Mouse (Mus musculus): ENCODE measurements around the gene Atad5. TPM values are rescaled to one million over a fixed set of nuclear protein-coding genes. Genes with fewer than 3 reads are reported as not detected.
A peak's percentile ranks its signal among the peaks of the same experiment; 100 is the strongest.

Atad5 gene
- polyA plus RNA-seq, 1 experiment: 0.58 TPM

DNA sequence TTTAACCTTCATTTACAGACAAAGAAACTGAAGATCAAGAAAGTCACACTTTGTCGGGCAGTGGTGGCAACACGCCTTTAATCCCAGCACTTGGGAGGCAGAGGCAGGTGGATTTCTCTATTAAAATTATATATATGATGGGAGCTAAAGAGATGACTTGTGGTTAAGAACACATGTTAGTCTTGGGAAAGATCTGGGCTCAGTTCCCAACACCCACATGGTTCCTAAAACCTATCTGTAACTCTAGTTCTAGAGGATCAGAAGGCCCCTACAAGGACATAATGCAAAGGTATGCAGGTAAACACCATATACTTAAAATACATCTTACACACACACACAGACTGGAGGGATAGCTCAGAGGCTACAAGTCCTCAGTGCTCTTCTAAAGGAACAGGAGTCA is 18.2 kb upstream of the Atad5 start:
- no peak overlapping the region for H3ac ChIP-seq (ENCODE audit: control insufficient read depth, insufficient read length)
- H3K36me3 ChIP-seq (ENCODE audit: control insufficient read depth, insufficient read depth): no peaks in the 10 kb centered on the region
- peaks cover 9% of the 10 kb centered on the region for H3K79me2 ChIP-seq (ENCODE audit: control insufficient read depth, insufficient read depth)
- no peaks in the 10 kb centered on the region for H3K27me3 ChIP-seq (ENCODE audit: control insufficient read depth, insufficient read depth, insufficient read length)
- no peak overlapping the region for H3K4me2 ChIP-seq (ENCODE audit: low read depth)
- TF ChIP-seq POLR2A (IDR thresholded peaks at IDR 0.05; ENCODE audit: insufficient read length, low read depth) (no peak), SRF (IDR thresholded peaks at IDR 0.05; ENCODE audit: control insufficient read depth, insufficient read length, low read depth) (no peak), E2F4 (IDR thresholded peaks at IDR 0.05; ENCODE audit: insufficient read depth) (no peak), CEBPB (IDR thresholded peaks at IDR 0.05; ENCODE audit: insufficient read depth, poor library complexity, severe bottlenecking) (no peak), REST (IDR thresholded peaks at IDR 0.05; ENCODE audit: insufficient read depth, insufficient read length) (no peak), MYOD1 (IDR thresholded peaks at IDR 0.05; ENCODE audit: control insufficient read depth in 1 of 3, insufficient read length in 2 of 3, low read depth in 2 of 3) (no peak), TCF3 (IDR thresholded peaks at IDR 0.05; ENCODE audit: insufficient read length, low read depth) (no peak), POLR2AphosphoS2 (IDR thresholded peaks at IDR 0.05; ENCODE audit: insufficient read length, low read depth) (no peak), TCF12 (IDR thresholded peaks at IDR 0.05; ENCODE audit: insufficient read depth, poor library complexity, severe bottlenecking) (no peak), USF1 (IDR thresholded peaks at IDR 0.05; ENCODE audit: low read depth) (no peak)
- H3K4me3 ChIP-seq: no peak overlapping the region

DNA sequence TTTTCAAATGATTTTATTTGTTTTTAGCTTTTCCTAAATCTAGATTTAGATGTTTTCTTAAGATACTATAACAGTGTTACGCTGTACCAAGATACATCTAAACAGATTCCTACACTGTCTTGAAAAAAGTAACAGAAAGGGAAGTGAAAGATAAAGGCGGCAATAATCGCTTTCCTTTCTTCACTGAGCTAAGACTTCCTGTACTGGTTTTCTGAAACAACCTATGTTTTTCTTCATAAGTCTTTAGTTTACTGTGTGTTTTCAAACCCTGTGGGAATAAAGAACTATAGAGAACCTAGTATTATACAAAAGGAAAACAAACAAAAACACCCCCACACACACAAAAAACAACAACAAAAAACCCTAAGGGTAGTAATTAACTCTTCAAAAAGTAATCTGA is 16.8 kb upstream of the Atad5 start:
- no peaks in the 10 kb centered on the region for H3K36me3 ChIP-seq (ENCODE audit: control insufficient read depth, insufficient read depth)
- no peak overlapping the region for H3K4me3 ChIP-seq
- H3K79me2 ChIP-seq (ENCODE audit: control insufficient read depth, insufficient read depth): peaks cover 8% of the 10 kb centered on the region
- TF ChIP-seq MYOD1 (IDR thresholded peaks at IDR 0.05; ENCODE audit: control insufficient read depth in 1 of 3, insufficient read length in 2 of 3, low read depth in 2 of 3): no peak
- TF ChIP-seq E2F4 (IDR thresholded peaks at IDR 0.05; ENCODE audit: insufficient read depth): no peak
- no peak for TF ChIP-seq TCF3 (IDR thresholded peaks at IDR 0.05; ENCODE audit: insufficient read length, low read depth)
- TF ChIP-seq CEBPB (IDR thresholded peaks at IDR 0.05; ENCODE audit: insufficient read depth, poor library complexity, severe bottlenecking): no peak
- TF ChIP-seq TCF12 (IDR thresholded peaks at IDR 0.05; ENCODE audit: insufficient read depth, poor library complexity, severe bottlenecking): no peak
- TF ChIP-seq POLR2A (IDR thresholded peaks at IDR 0.05; ENCODE audit: insufficient read length, low read depth): no peak
- TF ChIP-seq REST (IDR thresholded peaks at IDR 0.05; ENCODE audit: insufficient read depth, insufficient read length): no peak
- TF ChIP-seq POLR2AphosphoS2 (IDR thresholded peaks at IDR 0.05; ENCODE audit: insufficient read length, low read depth): no peak
- TF ChIP-seq MYOG (IDR thresholded peaks at IDR 0.05; ENCODE audit: control insufficient read depth in 1 of 3, insufficient read depth in 1 of 3, insufficient read length in 2 of 3, low read depth in 2 of 3): no peak
- no peak for TF ChIP-seq SRF (IDR thresholded peaks at IDR 0.05; ENCODE audit: control insufficient read depth, insufficient read length, low read depth)
- no peak for TF ChIP-seq MAX (IDR thresholded peaks at IDR 0.05; ENCODE audit: low read depth)
- TF ChIP-seq USF1 (IDR thresholded peaks at IDR 0.05; ENCODE audit: low read depth): no peak
- H3K4me2 ChIP-seq (ENCODE audit: low read depth): no peak overlapping the region
- H3K27me3 ChIP-seq (ENCODE audit: control insufficient read depth, insufficient read depth, insufficient read length): no peaks in the 10 kb centered on the region
- no peak overlapping the region for H3ac ChIP-seq (ENCODE audit: control insufficient read depth, insufficient read length)

DNA sequence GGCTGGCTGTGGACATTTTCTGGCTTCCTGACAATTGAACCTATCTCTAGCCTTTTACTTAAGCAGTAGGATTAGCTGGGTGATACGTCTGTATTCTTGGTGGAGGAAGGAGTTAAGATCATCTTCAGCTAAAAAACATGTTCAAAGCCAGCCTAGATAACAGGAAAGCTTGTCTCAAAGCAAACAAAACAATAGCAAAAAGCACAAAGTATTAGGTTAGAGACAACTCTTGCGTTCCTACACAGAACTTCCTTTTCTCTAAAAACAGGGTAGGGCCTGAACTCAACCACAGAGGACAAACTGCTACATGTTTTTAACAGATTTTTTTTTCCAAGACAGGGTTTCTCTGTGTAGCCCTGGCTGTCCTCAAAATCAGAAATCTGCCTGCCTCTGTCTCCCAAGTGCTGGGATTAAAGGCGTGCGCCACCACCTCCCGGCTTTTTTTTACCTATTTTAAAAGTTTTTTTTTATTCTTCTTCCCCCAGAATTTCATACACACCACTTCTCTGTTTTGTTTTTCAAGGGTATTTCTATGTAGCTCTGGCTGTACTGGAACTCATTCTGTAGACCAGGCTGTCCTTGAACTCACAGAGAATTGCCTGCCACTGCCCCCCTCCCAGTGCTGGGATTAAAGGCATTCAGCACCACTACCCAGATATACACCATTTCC is 13.5 kb upstream of the Atad5 start:
- Histone ChIP-seq H3K4me2 (ENCODE audit: low read depth) (no peak overlapping the region), H3K36me3 (ENCODE audit: control insufficient read depth, insufficient read depth) (no peaks in the 10 kb centered on the region), H3K27me3 (ENCODE audit: control insufficient read depth, insufficient read depth, insufficient read length) (no peaks in the 10 kb centered on the region), H3K4me3 (no peak overlapping the region), H3K79me2 (ENCODE audit: control insufficient read depth, insufficient read depth) (peaks cover 8% of the 10 kb centered on the region), H3ac (ENCODE audit: control insufficient read depth, insufficient read length) (no peak overlapping the region)
- no peak for TF ChIP-seq USF1 (IDR thresholded peaks at IDR 0.05; ENCODE audit: low read depth)
- TF ChIP-seq REST (IDR thresholded peaks at IDR 0.05; ENCODE audit: insufficient read depth, insufficient read length): no peak
- TF ChIP-seq TCF12 (IDR thresholded peaks at IDR 0.05; ENCODE audit: insufficient read depth, poor library complexity, severe bottlenecking): no peak

DNA sequence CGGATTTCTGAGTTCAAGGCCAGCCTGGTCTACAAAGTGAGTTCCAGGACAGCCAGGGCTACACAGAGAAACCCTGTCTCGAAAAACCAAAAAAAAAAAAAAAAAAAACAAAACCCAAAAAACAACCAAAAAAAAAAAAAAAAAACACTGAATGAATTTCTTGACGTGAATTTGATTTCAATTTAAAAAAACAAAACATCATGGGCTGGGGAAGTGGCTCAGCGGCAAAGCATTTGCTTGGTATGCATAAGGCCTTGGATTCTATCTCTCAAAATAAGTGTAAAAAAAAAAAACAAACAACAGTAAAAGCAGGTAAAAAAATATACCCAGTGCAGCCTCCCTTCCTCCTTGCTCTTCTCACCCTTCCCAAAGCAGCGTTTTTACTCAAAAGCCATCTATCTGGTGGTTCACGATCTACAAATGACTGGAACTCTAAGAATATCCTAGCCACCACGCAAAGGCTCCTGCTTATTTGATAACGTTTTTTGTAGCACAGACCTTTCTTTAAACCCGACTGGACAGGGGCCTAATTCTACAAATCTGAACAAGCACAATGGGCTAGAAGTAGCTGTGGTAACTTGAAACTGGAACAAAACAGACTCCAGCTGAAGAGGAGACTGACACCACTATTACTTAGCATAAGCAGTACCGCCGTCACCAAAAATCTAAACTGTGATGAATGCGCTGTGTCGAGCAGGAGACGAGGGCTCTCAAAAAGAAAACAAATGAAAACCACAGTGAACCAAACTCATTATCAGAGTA is 11.2 kb upstream of the Atad5 start:
- H3K4me3 ChIP-seq: no peak overlapping the region
- H3K4me2 ChIP-seq (ENCODE audit: low read depth): peak overlapping the region; percentile 59
- H3ac ChIP-seq (ENCODE audit: control insufficient read depth, insufficient read length): no peak overlapping the region
- H3K36me3 ChIP-seq (ENCODE audit: control insufficient read depth, insufficient read depth): no peaks in the 10 kb centered on the region
- H3K27me3 ChIP-seq (ENCODE audit: control insufficient read depth, insufficient read depth, insufficient read length): no peaks in the 10 kb centered on the region
- H3K79me2 ChIP-seq (ENCODE audit: control insufficient read depth, insufficient read depth): peaks cover 8% of the 10 kb centered on the region
- TF ChIP-seq TCF3 (IDR thresholded peaks at IDR 0.05; ENCODE audit: insufficient read length, low read depth) (no peak), MYOD1 (IDR thresholded peaks at IDR 0.05; ENCODE audit: control insufficient read depth in 1 of 3, insufficient read length in 2 of 3, low read depth in 2 of 3) (no peak), USF1 (IDR thresholded peaks at IDR 0.05; ENCODE audit: low read depth) (no peak), MYOG (IDR thresholded peaks at IDR 0.05; ENCODE audit: control insufficient read depth in 1 of 3, insufficient read depth in 1 of 3, insufficient read length in 2 of 3, low read depth in 2 of 3) (no peak), TCF12 (IDR thresholded peaks at IDR 0.05; ENCODE audit: insufficient read depth, poor library complexity, severe bottlenecking) (no peak), E2F4 (IDR thresholded peaks at IDR 0.05; ENCODE audit: insufficient read depth) (no peak), SRF (IDR thresholded peaks at IDR 0.05; ENCODE audit: control insufficient read depth, insufficient read length, low read depth) (no peak), POLR2A (IDR thresholded peaks at IDR 0.05; ENCODE audit: insufficient read length, low read depth) (no peak), REST (IDR thresholded peaks at IDR 0.05; ENCODE audit: insufficient read depth, insufficient read length) (no peak), CEBPB (IDR thresholded peaks at IDR 0.05; ENCODE audit: insufficient read depth, poor library complexity, severe bottlenecking) (no peak), POLR2AphosphoS2 (IDR thresholded peaks at IDR 0.05; ENCODE audit: insufficient read length, low read depth) (no peak), MAX (IDR thresholded peaks at IDR 0.05; ENCODE audit: low read depth) (no peak)
